Mouse (Mus musculus) bone marrow macrophage, adult 2 months (primary cell): ENCODE measurements around the gene Agtpbp1.

Experiments used
- CTCF ChIP-seq: IDR thresholded peaks from 2 replicates; pipeline ENCODE4 v1.5.1; 2012; ENCODE audit warnings: low read depth, mild to moderate bottlenecking, low read length, moderate library complexity
- POLR2A ChIP-seq: IDR thresholded peaks from 2 replicates; pipeline ENCODE4 v1.6.1; 2012; ENCODE audit warnings: mild to moderate bottlenecking, low read depth, low read length, borderline replicate concordance

DNA sequence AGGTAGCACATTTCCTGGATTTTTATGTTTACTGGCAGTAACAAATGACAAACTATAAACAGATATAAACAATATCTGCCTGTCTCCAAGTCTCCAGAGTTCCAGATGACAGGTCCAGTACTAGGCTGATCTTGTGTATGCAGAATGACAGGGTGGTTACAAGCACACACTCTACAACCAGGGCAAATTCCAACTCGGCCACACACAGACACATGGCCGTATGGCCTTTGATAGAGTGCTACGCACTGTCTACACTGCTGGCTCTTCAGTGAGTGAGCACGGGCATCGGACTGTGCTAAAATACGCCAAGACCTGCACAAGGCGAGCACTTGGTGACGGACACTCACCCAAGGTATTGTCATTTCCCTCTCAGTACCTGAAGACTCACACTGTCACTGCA, 97.7 kb downstream of the Agtpbp1 start:
- TF ChIP-seq POLR2A (no peak), CTCF (no peak)
